Mouse (Mus musculus) gastrocnemius, postnatal 36 days (tissue): ENCODE measurements at regions not wholly inside any gene's neighbourhood (a gene's known extent, or its start where the extent isn't known, plus 50 kb on each side); places are given as distances from the start of the nearest gene placed in this dataset.

ENCODE experiments used
- DNase-seq, 2 experiments: peaks; one replicate each; pipeline ENCODE4 v3.0.0; 2022
- intact Hi-C: fragments of 180-260 bp; cut with DNase I; formaldehyde crosslinking; loops from one replicate; pipeline ENCODE4 v1.15.1; 2025

DNA sequence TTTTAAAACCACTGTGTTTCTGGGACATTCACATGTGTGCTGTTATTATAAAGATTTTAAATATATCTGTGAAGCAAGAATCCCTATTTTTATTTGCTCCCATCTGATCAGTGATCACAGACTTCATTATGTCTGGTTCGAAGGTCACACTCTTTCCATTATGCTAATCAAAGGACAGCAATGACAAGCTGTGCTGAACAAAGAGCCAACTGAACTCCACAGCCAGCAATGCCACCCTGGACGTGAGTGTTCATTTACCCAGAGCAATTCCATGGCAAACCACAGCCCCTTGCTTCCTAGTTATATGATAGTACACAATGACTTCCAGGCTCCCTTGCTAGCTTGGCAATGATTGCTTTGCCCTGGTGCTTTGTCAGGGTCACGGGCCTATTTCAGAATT lies 55.6 kb upstream of the Ccdc190 start:
- no peak for DNase-seq
- intact Hi-C loops = no loop called here

DNA sequence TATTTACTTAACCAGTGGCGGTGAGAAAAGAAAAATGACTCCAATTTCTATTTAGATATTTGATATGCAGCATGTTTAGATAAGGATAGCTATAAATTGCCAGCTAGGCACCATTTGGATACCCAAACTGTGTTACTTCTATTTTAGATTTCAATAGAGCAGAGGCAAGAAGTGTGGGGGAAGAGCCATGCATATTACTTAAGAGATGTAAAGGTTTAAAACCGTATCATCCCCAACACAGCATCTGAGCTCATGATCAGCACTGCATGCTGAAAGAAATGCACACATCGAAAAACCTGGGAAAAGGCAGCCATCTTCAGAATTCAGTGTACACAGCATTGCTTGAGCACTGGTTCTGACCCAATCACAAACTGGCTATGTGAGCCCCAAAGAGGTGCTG lies 59.8 kb upstream of the Ccdc190 start:
- intact Hi-C loops = no loop called here
- DNase-seq = no peak

- intact Hi-C loops = no loop called here
- DNase-seq = no peak
Measured at GRCm38 (mm10) chr1:169867453-169867852, 61.0 kb upstream of the Ccdc190 start.

DNA sequence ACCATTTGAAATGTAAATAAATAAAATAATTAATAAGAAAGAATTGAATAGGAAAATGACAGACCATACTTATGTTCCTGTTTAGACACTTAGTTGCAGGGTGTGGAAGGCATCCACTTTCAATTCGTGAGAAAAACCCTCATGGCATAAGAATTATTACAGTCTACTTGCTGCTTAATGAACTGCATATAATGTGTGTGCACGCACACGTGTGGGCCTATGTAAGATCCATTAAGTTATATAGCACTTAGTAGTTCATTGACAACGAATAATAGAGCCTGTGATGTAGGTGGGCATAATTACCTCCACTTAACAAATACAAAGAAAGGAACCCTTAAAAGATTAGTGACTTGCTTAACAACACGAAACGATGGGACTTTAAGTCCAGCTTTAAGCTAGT lies 61.6 kb upstream of the Ccdc190 start:
- intact Hi-C loops = no loop called here

GRCm38 (mm10) chr1:169859041-169859440 lies 69.4 kb upstream of the Ccdc190 start:
- intact Hi-C loops = no loop called here
- no peak for DNase-seq

More for the DNA sequence above, 61.6 kb upstream of the Ccdc190 start:
- DNase-seq = no peak

GRCm38 (mm10) chr1:169851663-169852062 lies 76.8 kb upstream of the Ccdc190 start:
- intact Hi-C loops = no loop called here
- no peak for DNase-seq

DNA sequence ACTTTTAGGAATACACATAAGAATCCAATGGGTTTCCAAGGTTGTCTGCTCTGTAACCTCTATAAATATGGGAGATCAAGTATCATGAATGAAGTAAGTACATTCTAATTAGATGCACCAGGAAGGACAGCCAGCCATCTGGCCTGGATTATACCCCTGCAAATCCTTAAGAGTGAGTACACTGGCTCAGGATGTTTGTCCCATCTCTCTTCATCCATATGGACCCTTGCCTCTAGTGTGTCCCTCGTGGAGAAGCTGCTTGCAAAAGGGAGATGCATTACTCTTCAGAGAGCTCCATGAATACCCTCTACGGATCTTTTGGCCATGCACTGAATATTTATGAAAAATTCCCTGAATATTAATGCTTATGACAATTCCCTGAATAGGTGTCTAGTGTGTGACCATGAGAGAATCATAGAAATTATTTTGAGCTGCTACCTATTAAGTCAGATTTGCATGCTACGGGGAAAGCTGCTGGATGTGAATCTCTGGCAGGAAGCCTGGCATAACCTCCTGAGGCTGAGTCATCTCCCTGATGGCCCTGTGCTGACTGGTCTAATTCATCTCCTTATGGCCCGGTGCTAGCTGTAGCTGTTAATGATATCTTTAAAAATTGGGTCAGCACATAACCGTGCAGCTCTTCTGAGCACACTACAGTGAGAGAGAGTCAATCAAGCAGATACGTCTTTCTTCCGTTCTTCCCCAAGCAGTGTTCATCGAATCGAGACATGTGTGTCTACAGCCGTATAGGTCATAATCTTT lies 80.0 kb upstream of the Ccdc190 start:
- intact Hi-C loops = no loop called here
- DNase-seq = peak; percentile 20 to 22

GRCm38 (mm10) chr1:169842490-169842889 lies 86.0 kb upstream of the Ccdc190 start:
- no peak for DNase-seq
- intact Hi-C loops = no loop called here

DNA sequence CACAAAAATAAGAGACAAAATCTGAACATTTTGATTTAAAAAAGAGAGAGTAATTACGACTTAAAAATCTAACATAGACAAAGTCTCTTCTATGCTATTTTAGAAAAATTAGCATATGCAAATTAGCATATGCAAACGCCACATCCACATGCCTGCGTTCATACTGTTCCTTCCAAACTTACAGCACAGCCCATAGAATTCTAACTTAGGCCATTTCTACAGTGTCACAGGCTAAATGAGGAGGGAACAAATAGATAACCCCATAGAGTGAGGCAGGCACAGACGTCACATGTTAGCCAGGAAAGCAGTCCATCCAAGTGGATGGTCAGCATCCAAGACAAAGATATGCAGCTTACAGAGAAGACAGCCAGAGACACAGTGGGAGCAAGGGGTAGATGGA lies 87.5 kb upstream of the Ccdc190 start:
- intact Hi-C loops = no loop called here
- DNase-seq = no peak

GRCm38 (mm10) chr1:169840056-169840728 lies 88.3 kb upstream of the Ccdc190 start:
- intact Hi-C loops = no loop called here
- no peak for DNase-seq

DNA sequence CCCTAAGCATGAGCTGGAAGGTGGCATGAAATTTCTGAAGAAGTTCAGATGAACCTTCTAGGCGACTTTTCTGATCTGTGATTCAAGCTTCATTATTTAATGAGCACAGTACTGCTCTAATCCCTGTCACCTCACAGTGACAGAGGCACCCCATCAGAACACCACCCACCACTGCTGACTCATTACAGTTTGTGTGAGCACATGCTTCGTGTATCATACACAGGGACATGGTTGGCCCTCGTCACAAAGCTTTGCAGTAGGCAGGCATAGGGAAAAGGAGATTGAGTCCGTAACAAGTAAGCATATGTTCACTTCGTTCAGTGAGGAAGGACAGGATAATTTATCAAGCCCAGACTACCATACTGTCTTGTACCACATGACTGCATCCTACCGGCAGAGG lies 85.9 kb upstream of the Rgs4 start:
- intact Hi-C loops = no loop called here
- DNase-seq = no peak

- intact Hi-C loops = no loop called here
- DNase-seq = no peak
Measured at GRCm38 (mm10) chr1:169831326-169832066, 84.1 kb upstream of the Rgs4 start.

GRCm38 (mm10) chr1:169830596-169830995 lies 83.2 kb upstream of the Rgs4 start:
- intact Hi-C loops = no loop called here
- no peak for DNase-seq

GRCm38 (mm10) chr1:169822034-169822433 lies 74.6 kb upstream of the Rgs4 start:
- intact Hi-C loops = no loop called here
- DNase-seq = no peak

- DNase-seq = no peak
- intact Hi-C loops = no loop called here
Measured at GRCm38 (mm10) chr1:169819404-169819949, 72.0 kb upstream of the Rgs4 start.

- intact Hi-C loops = no loop called here
- DNase-seq = no peak
Measured at GRCm38 (mm10) chr1:169816939-169817338, 69.5 kb upstream of the Rgs4 start.

- intact Hi-C loops = no loop called here
- DNase-seq = no peak
Measured at GRCm38 (mm10) chr1:169812512-169813101, 65.2 kb upstream of the Rgs4 start.

GRCm38 (mm10) chr1:169803428-169804138 lies 56.1 kb upstream of the Rgs4 start:
- intact Hi-C loops = no loop called here
- DNase-seq = no peak

- no peak for DNase-seq
- intact Hi-C loops = no loop called here
Measured at GRCm38 (mm10) chr1:169802868-169803267, 55.4 kb upstream of the Rgs4 start.
